Comparison of ENCODE assay signal across 27 mouse cellular contexts in the genomic region with DNA sequence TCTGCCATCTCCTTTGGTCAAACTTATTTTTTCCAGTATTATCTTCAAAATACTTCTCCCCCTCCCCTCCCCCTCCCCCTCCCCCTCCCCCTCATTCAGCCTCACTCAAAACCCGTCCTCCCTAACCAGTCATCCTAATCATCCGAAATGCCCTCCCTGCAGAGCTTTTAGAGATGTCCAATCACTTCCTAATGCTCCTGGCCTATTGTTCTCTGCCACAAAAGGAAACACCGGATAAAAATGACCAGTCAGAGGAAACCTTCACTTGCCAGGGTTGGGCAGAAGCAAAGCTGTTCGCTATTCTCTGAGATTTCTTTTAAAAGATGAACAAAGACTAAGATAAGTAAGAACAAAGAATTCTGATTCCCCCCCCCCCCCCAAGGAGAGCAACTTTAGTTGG.
"Had no signal": no experiment of that assay in that cellular context is flagged by ENCODE, and none has a peak within 500 bp of the region (broad histone marks: within the 10 kb centered on the region; RNA-seq: fewer than 3 reads in every experiment).

No protein-coding gene starts in this region.

- H3K4me3 ChIP-seq: gastrocnemius, adult 2 months; heart, adult 2 months; heart, embryonic 12.5 days; hindbrain, embryonic 10.5 days; hindbrain, embryonic 12.5 days; intestine, embryonic 15.5 days; left cerebral cortex, adult 2 months; limb, embryonic 10.5 days; limb, embryonic 12.5 days; liver, embryonic 13.5 days; liver, embryonic 15.5 days had no signal

- H3K4me2 ChIP-seq: heart, embryonic 12.5 days; hindbrain, embryonic 12.5 days; hindbrain, embryonic 14.5 days; intestine, embryonic 15.5 days; limb, embryonic 12.5 days; liver, embryonic 11.5 days; liver, embryonic 13.5 days; liver, embryonic 15.5 days had no signal

- H3K9ac ChIP-seq: heart, embryonic 12.5 days; hindbrain, embryonic 12.5 days; hindbrain, embryonic 14.5 days; intestine, embryonic 15.5 days; limb, embryonic 12.5 days; liver, embryonic 13.5 days; liver, embryonic 15.5 days; liver, postnatal 0 days had no signal

- DNase-seq: gastrocnemius, adult 2 months; gastrocnemius, postnatal 10 days; gastrocnemius, postnatal 25 days; heart, adult 2 months; heart, postnatal 10 days; heart, postnatal 4 days; kidney, adult 18-20 months; kidney, adult 8-10 months; kidney, postnatal 10 days; kidney, postnatal 25 days; kidney, postnatal 4 days; liver; liver, embryonic 13.5 days; liver, postnatal 0 days had no signal

- H3K36me3 ChIP-seq: heart, embryonic 12.5 days; hindbrain, embryonic 10.5 days; hindbrain, embryonic 12.5 days; intestine, embryonic 15.5 days; limb, embryonic 10.5 days; limb, embryonic 12.5 days; liver, embryonic 13.5 days; liver, embryonic 15.5 days had no signal

- ATAC-seq: hindbrain, embryonic 16.5 days; inflammation-experienced regulatory T-cells, adult 6 months; intestine, embryonic 15.5 days; intestine, postnatal 0 days; liver, postnatal 0 days had no signal

- H3K9me3 ChIP-seq: heart, embryonic 12.5 days; hindbrain, embryonic 10.5 days; hindbrain, embryonic 12.5 days; intestine, embryonic 15.5 days; limb, embryonic 10.5 days; limb, embryonic 12.5 days; liver, embryonic 13.5 days; liver, embryonic 15.5 days had no signal

- H3K27ac ChIP-seq: gastrocnemius, adult 2 months; heart, adult 2 months; hindbrain, embryonic 10.5 days; hindbrain, embryonic 12.5 days; hindbrain, embryonic 14.5 days; intestine, embryonic 15.5 days; left cerebral cortex, adult 2 months; limb, embryonic 10.5 days; limb, embryonic 12.5 days; liver, embryonic 13.5 days; liver, embryonic 15.5 days had no signal

- H3K4me1 ChIP-seq: hindbrain, embryonic 10.5 days; hindbrain, embryonic 12.5 days; intestine, embryonic 15.5 days; limb, embryonic 10.5 days; limb, embryonic 12.5 days; liver, embryonic 13.5 days; liver, embryonic 15.5 days had no signal

- H3K27me3 ChIP-seq: heart, embryonic 12.5 days; hindbrain, embryonic 12.5 days; intestine, embryonic 15.5 days; limb, embryonic 12.5 days; liver, embryonic 13.5 days; liver, embryonic 15.5 days had no signal
